Mouse (Mus musculus): ENCODE results near the gene Camkk2.

DNA sequence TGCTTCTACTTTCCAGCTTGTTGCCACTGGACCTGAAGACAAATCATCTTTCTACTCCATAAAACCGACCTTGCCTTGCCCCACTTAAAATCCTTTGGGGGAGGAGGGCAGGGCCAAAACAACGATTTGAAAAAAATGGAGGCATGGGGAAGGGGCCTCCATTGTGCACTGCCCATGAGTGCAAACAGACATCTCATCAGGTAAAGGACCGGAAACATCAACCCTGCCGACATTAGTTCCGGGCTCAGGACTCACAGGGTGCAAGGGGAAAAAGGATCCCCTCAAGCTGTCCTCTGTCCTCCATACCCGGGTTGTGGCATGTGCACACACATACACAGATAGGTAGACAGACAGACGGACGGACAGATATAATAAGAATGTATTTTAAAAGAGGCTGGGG lies 45.9 kb upstream of the Camkk2 start:
- no peak for TF ChIP-seq CTCF (IDR thresholded peaks at IDR 0.05; ENCODE audit: borderline replicate concordance, insufficient read depth, low read depth, low read length)
- TF ChIP-seq POLR2A (IDR thresholded peaks at IDR 0.05; ENCODE audit: borderline replicate concordance, insufficient read depth, low read length), result no peak
